Mouse (Mus musculus) spleen, adult 2 months (tissue): ENCODE results near the gene Serpinb8. TPM values are rescaled to one million over a fixed set of nuclear protein-coding genes. Genes with fewer than 3 reads are reported as not detected.

Experiments used
- DNase-seq, 2 experiments: peaks; one replicate each; pipeline versions ENCODE4 v3.0.0 to v3.0.0-alpha.2; 2012 to 2021; ENCODE audit warnings: low spot score in 2 of 2, low read depth in 1 of 2
- H3K27ac ChIP-seq: fragments of 200-500 bp; 2 replicates; pipeline ENCODE4 v1.5.1; 2012; ENCODE audit warnings: low read length, inconsistent platforms; ENCODE audit not compliant: insufficient read depth
- H3K27me3 ChIP-seq: fragments of 200-500 bp; 2 replicates; pipeline ENCODE4 v1.6.1; 2012; ENCODE audit warnings: mild to moderate bottlenecking, moderate library complexity, low read length, inconsistent platforms; ENCODE audit not compliant: control insufficient read depth, insufficient read depth
- H3K36me3 ChIP-seq: fragments of 200-500 bp; 2 replicates; pipeline ENCODE4 v1.6.1; 2012; ENCODE audit warnings: mild to moderate bottlenecking, low read length, inconsistent platforms; ENCODE audit not compliant: control insufficient read depth, insufficient read depth
- H3K4me1 ChIP-seq: fragments of 200-500 bp; 2 replicates; pipeline ENCODE4 v1.6.1; 2011; ENCODE audit warnings: inconsistent platforms; ENCODE audit not compliant: control insufficient read depth, insufficient read depth, insufficient read length
- H3K4me3 ChIP-seq: fragments of 200-500 bp; 2 replicates; pipeline ENCODE4 v1.5.1; 2011; ENCODE audit warnings: mild to moderate bottlenecking, inconsistent platforms; ENCODE audit not compliant: insufficient read depth, insufficient read length; ENCODE audit errors: extremely low read depth
- CTCF ChIP-seq: fragments of 200-500 bp; IDR thresholded peaks from 2 replicates; pipeline ENCODE4 v1.5.1; 2011; ENCODE audit warnings: mild to moderate bottlenecking, inconsistent platforms; ENCODE audit not compliant: insufficient read depth, insufficient read length, insufficient replicate concordance; ENCODE audit errors: extremely low read depth
- POLR2A ChIP-seq: fragments of 200-500 bp; IDR thresholded peaks from 2 replicates; pipeline ENCODE4 v1.6.1; 2011; ENCODE audit warnings: low read depth, low read length, inconsistent platforms
- WGBS: fragments of 180-500 bp; shearing (Covaris S2); methylation state at CpG from one replicate; pipeline ENCODE4 v1.1.7; 2018; 5-methylcytosine and 5-hydroxymethylcytosine counted together
- polyA plus RNA-seq: library from polyadenylated mRNA; depleted of rRNA; stranded (reverse); fragments of >200 nt; gene quantifications from 2 replicates; pipeline ENCODE4 v1.2.3, GENCODE M21; 2012; rRNA removed

Serpinb8 gene
- polyA plus RNA-seq, 1 experiment: 0.68 TPM

- no peaks in the 10 kb centered on the region for H3K4me1 ChIP-seq
- no peaks in the 10 kb centered on the region for H3K36me3 ChIP-seq
- no peak for DNase-seq
- H3K4me3 ChIP-seq: no peak overlapping the region
- TF ChIP-seq POLR2A (no peak), CTCF (no peak)
- H3K27me3 ChIP-seq: no peaks in the 10 kb centered on the region
- WGBS: 87% methylated on average over 1 of the region's 1 CpGs
- no peak overlapping the region for H3K27ac ChIP-seq
Observed at GRCm38 (mm10) chr1:107638056-107638455, 48.2 kb downstream of the Serpinb8 start.

- TF ChIP-seq CTCF (no peak), POLR2A (no peak)
- H3K36me3 ChIP-seq: no peaks in the 10 kb centered on the region
- H3K4me3 ChIP-seq: no peak overlapping the region
- WGBS: 77% methylated on average over 3 of the region's 3 CpGs
- DNase-seq: no peak
- H3K27me3 ChIP-seq: no peaks in the 10 kb centered on the region
- no peak overlapping the region for H3K27ac ChIP-seq
- no peaks in the 10 kb centered on the region for H3K4me1 ChIP-seq
Observed at GRCm38 (mm10) chr1:107638459-107638858, 48.7 kb downstream of the Serpinb8 start.

- WGBS: 88% methylated on average over 2 of the region's 2 CpGs
- TF ChIP-seq CTCF (no peak), POLR2A (no peak)
- no peaks in the 10 kb centered on the region for H3K4me1 ChIP-seq
- no peak overlapping the region for H3K27ac ChIP-seq
- H3K4me3 ChIP-seq: no peak overlapping the region
- no peaks in the 10 kb centered on the region for H3K36me3 ChIP-seq
- no peak for DNase-seq
- no peaks in the 10 kb centered on the region for H3K27me3 ChIP-seq
Observed at GRCm38 (mm10) chr1:107642457-107643118, 52.8 kb downstream of the Serpinb8 start.

GRCm38 (mm10) chr1:107645086-107645485 is 55.3 kb downstream of the Serpinb8 start:
- no peak for DNase-seq

GRCm38 (mm10) chr1:107657689-107658088 is 67.9 kb downstream of the Serpinb8 start:
- no peaks in the 10 kb centered on the region for H3K4me1 ChIP-seq
- DNase-seq: no peak
- H3K27ac ChIP-seq: no peak overlapping the region
- H3K36me3 ChIP-seq: no peaks in the 10 kb centered on the region
- no peak overlapping the region for H3K4me3 ChIP-seq
- H3K27me3 ChIP-seq: no peaks in the 10 kb centered on the region
- TF ChIP-seq CTCF: no peak
- TF ChIP-seq POLR2A: no peak
- whole genome bisulfite sequencing: 84% methylated on average over 2 of the region's 2 CpGs

More at GRCm38 (mm10) chr1:107645086-107645485, 55.3 kb downstream of the Serpinb8 start:
- 63% methylated on average over 6 of the region's 6 CpGs for WGBS
- Histone ChIP-seq H3K36me3 (no peaks in the 10 kb centered on the region), H3K27me3 (no peaks in the 10 kb centered on the region), H3K4me1 (no peaks in the 10 kb centered on the region), H3K4me3 (no peak overlapping the region), H3K27ac (no peak overlapping the region)
- no peak for TF ChIP-seq POLR2A
- TF ChIP-seq CTCF: no peak

Other genes with a start within 250 kb of the Serpinb8 start
- gene Serpinb11, start 228.8 kb upstream of the Serpinb8 start, polyA plus RNA-seq: not detected in 2 replicates
- 0.07 and 0.15 TPM in 2 replicates for gene Serpinb7, start 190.4 kb upstream of the Serpinb8 start, polyA plus RNA-seq
- 0.64 and 1.3 TPM in 2 replicates for gene Serpinb2, start 78.6 kb upstream of the Serpinb8 start, polyA plus RNA-seq